Mouse (Mus musculus): ENCODE results near the gene Ajm1. TPM values are rescaled to one million over a fixed set of nuclear protein-coding genes. Genes with fewer than 3 reads are reported as not detected.

Gene Ajm1
- total and polyA plus RNA-seq, 3 experiments, result 0.05 to 1.1 (median 0.35) TPM

DNA sequence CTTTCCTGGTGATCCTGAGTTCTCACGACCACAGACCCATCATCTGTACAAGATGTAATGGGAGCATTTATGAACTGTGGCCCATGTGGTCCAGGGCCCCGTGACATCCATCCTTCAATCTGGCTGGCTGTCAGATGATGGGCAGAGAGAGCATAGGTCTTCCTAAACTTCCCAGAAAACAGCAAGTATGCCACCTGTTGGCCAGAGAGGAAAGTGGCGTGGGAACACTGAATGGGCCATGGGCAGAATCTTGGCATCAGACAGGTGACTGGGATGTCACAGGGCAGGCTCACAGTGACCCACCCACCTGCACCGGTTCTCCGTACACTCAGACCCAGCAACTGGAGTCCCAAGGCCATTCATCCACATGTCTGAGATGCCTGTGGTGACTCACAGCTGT is 30.4 kb downstream of the Ajm1 start:
- H3K4me3 ChIP-seq (ENCODE audit: low read depth, low read length), result no peak overlapping the region
- peaks cover 25% of the 10 kb centered on the region for H3K4me1 ChIP-seq (ENCODE audit: insufficient read depth, low read depth, low read length)
- no peak for ATAC-seq (ENCODE audit: extremely low read depth, insufficient number of reproducible peaks, low FRiP score, poor library complexity, severe bottlenecking)
- no peak for DNase-seq (ENCODE audit: low spot score)
- H3K9me3 ChIP-seq (replicated peaks), result no peaks in the 10 kb centered on the region
- peaks cover 5% of the 10 kb centered on the region; the same call in 1 of the 2 replicates for H3K27me3 ChIP-seq (ENCODE audit: insufficient read depth, low read length)
- no peaks in the 10 kb centered on the region for H3K36me3 ChIP-seq (replicated peaks)
- TF ChIP-seq GATA1 (IDR thresholded peaks at IDR 0.05; ENCODE audit: borderline replicate concordance, low read length) (no peak), TAL1 (conservative IDR thresholded peaks at IDR 0.05; ENCODE audit: low read depth, low read length) (no peak), POLR2AphosphoS5 (IDR thresholded peaks at IDR 0.05; ENCODE audit: insufficient replicate concordance, low read depth, low read length) (no peak), CTCF (IDR thresholded peaks at IDR 0.05; ENCODE audit: low read depth, low read length) (no peak), GATA2 (IDR thresholded peaks at IDR 0.05; ENCODE audit: borderline replicate concordance, low read depth, low read length) (no peak)

DNA sequence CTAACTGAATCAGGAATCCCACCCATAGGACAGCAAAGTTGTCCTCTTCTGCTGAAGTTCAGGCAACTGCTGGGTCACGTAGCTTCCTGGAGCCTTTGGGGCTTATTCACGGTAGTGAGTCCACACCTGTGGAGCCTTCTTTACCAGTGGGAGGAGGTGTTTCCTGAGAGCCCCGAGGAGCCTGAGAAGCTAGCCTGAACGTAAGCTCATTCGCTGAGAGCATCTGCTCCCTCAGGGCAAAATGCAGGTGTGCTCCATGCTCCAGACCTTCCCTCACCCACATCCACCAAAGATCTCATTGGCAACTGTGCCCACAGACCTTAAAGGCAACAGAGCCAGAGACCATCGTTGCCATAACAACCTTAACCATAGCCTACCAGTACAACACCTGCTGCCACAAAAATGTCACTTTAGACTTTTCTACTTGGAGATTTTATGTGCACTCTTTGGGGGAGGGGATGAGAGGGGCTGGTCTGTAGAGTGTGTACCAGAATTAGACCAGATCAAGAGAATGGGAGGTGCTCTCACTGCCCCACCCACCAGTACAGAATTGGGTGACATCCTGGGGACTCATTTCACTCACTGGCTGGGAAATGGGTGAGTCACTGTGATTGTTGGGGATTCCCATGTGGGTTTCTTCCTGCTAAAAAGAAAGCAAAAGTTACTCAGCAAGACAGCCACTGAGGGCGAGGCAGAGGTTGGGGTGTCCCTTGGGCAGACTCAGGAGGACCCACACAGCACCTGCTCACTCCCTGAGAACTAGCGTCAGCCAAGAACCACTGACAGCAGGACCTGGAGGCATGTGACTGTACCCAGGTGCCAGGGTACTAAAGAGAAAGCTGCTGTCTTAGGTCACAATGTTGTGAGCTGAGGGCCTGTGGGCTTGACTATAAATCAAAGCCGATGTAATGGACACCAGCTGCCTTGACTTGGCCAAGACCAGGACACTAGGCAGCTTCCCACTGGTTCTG is 32.3 kb downstream of the Ajm1 start:
- H3K27me3 ChIP-seq (ENCODE audit: insufficient read depth, low read length), result peaks cover 5% of the 10 kb centered on the region; the same call in 1 of the 2 replicates
- ATAC-seq (ENCODE audit: extremely low read depth, insufficient number of reproducible peaks, low FRiP score, poor library complexity, severe bottlenecking) (no peak), DNase-seq (ENCODE audit: low spot score) (no peak)
- no peaks in the 10 kb centered on the region for H3K9me3 ChIP-seq (replicated peaks)
- no peak overlapping the region for H3K4me3 ChIP-seq (ENCODE audit: low read depth, low read length)
- H3K36me3 ChIP-seq (replicated peaks), result peaks cover 12% of the 10 kb centered on the region
- no peak for TF ChIP-seq GATA1 (IDR thresholded peaks at IDR 0.05; ENCODE audit: borderline replicate concordance, low read length)
- TF ChIP-seq CTCF (IDR thresholded peaks at IDR 0.05; ENCODE audit: low read depth, low read length), result no peak
- no peak for TF ChIP-seq POLR2AphosphoS5 (IDR thresholded peaks at IDR 0.05; ENCODE audit: insufficient replicate concordance, low read depth, low read length)
- TF ChIP-seq GATA2 (IDR thresholded peaks at IDR 0.05; ENCODE audit: borderline replicate concordance, low read depth, low read length), result no peak
- TF ChIP-seq TAL1 (conservative IDR thresholded peaks at IDR 0.05; ENCODE audit: low read depth, low read length), result no peak
- peaks cover 42% of the 10 kb centered on the region for H3K4me1 ChIP-seq (ENCODE audit: insufficient read depth, low read depth, low read length)

DNA sequence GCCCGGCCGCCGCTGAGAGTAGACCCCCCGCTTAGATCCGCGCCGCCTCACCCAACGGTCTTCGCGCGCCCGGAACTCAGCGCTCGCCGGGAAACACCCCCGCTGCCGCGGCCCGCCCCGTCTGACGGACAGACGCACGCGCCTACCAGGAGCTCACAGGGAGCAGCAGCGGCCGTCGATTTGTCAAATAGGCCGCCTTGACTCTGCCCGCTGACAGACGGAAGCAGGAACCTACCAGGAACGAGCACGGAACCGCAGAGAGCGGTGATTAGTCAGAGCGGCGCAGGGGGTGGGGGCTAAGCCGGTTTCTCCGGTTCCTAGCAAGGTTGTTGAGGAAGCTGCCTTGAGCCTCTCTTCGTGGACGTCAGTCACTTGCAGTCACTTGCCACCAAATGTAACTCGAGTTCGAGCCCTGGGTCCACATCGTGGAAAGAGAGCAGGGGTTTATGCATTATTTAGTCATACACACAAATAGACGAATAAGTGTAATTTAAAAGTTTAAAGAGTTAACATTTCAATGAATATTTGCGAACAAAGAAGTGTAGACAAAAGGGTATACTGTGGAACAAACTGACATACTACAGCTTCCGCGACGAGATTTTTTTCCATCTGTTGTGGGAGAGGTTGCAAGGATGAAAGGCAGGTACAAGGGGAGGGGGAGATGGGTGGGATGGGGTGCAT is 34.6 kb downstream of the Ajm1 start, which contains the start of gene Traf2:
TSS of gene Traf2 (minus strand) at position 130 of the 681 bp plus-strand sequence.
- H3K4me3 ChIP-seq (ENCODE audit: low read depth, low read length), result peak within 1 kb of the TSS; percentile 83
- peaks cover 48% of the 10 kb centered on the region for H3K4me1 ChIP-seq (ENCODE audit: insufficient read depth, low read depth, low read length)
- DNase-seq (ENCODE audit: low spot score) (peak; percentile 100), ATAC-seq (ENCODE audit: extremely low read depth, insufficient number of reproducible peaks, low FRiP score, poor library complexity, severe bottlenecking) (peak; percentile 100)
- H3K9me3 ChIP-seq (replicated peaks), result no peaks in the 10 kb centered on the region
- peaks cover 33% of the 10 kb centered on the region for H3K36me3 ChIP-seq (replicated peaks)
- TF ChIP-seq TAL1 (conservative IDR thresholded peaks at IDR 0.05; ENCODE audit: low read depth, low read length), result no peak
- no peak for TF ChIP-seq GATA2 (IDR thresholded peaks at IDR 0.05; ENCODE audit: borderline replicate concordance, low read depth, low read length)
- no peak for TF ChIP-seq GATA1 (IDR thresholded peaks at IDR 0.05; ENCODE audit: borderline replicate concordance, low read length)
- no peak for TF ChIP-seq POLR2AphosphoS5 (IDR thresholded peaks at IDR 0.05; ENCODE audit: insufficient replicate concordance, low read depth, low read length)
- no peak for TF ChIP-seq CTCF (IDR thresholded peaks at IDR 0.05; ENCODE audit: low read depth, low read length)
- peaks cover 5% of the 10 kb centered on the region; the same call in 1 of the 2 replicates for H3K27me3 ChIP-seq (ENCODE audit: insufficient read depth, low read length)

DNA sequence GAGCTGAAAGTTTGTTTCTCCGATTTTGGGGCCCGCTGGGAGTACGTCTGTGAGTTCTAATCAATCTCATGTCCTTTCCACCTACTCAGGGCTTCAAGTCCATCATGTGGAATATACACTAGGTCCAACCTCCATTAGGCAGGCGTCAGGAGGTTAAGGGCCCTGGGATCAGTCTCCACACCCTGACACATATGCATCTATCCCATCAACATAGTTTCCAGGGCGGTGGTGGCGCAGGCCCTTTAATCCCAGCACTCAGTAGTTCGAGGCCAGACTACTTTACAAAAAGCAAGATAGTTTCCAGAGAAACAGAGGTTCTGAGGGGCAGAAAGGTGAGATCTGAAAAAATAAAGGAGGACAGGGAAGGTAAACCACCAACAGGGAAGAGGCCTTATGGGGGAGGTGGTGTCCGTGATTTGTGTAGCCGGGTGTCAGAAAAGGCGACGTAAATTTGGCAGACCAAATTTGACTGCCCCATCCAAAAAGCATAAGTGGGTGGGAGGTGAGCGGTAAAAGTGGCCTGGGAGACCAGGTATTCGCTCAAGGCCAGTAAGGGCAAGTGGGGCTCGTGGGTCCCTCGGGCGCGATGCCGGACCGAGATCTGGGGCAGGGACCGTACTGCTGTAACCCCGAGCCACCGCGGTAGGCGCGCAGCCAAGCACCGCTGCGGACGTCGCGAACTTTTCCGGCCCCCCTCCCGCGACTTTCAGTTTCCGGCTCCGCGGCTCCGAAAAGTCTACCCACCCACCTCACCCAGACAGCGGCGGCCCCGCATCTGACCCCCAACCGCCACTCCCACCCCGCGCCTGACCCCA is 35.4 kb downstream of the Ajm1 start:
- TF ChIP-seq POLR2AphosphoS5 (IDR thresholded peaks at IDR 0.05; ENCODE audit: insufficient replicate concordance, low read depth, low read length) (no peak), GATA2 (IDR thresholded peaks at IDR 0.05; ENCODE audit: borderline replicate concordance, low read depth, low read length) (no peak), CTCF (IDR thresholded peaks at IDR 0.05; ENCODE audit: low read depth, low read length) (no peak), GATA1 (IDR thresholded peaks at IDR 0.05; ENCODE audit: borderline replicate concordance, low read length) (no peak), TAL1 (conservative IDR thresholded peaks at IDR 0.05; ENCODE audit: low read depth, low read length) (no peak)
- ATAC-seq (ENCODE audit: extremely low read depth, insufficient number of reproducible peaks, low FRiP score, poor library complexity, severe bottlenecking) (no peak), DNase-seq (ENCODE audit: low spot score) (no peak)
- Histone ChIP-seq H3K9me3 (replicated peaks) (no peaks in the 10 kb centered on the region), H3K4me3 (ENCODE audit: low read depth, low read length) (peak overlapping the region; percentile 83), H3K27me3 (ENCODE audit: insufficient read depth, low read length) (peaks cover 5% of the 10 kb centered on the region; the same call in 1 of the 2 replicates), H3K4me1 (ENCODE audit: insufficient read depth, low read depth, low read length) (peaks cover 52% of the 10 kb centered on the region), H3K36me3 (replicated peaks) (peaks cover 38% of the 10 kb centered on the region)

DNA sequence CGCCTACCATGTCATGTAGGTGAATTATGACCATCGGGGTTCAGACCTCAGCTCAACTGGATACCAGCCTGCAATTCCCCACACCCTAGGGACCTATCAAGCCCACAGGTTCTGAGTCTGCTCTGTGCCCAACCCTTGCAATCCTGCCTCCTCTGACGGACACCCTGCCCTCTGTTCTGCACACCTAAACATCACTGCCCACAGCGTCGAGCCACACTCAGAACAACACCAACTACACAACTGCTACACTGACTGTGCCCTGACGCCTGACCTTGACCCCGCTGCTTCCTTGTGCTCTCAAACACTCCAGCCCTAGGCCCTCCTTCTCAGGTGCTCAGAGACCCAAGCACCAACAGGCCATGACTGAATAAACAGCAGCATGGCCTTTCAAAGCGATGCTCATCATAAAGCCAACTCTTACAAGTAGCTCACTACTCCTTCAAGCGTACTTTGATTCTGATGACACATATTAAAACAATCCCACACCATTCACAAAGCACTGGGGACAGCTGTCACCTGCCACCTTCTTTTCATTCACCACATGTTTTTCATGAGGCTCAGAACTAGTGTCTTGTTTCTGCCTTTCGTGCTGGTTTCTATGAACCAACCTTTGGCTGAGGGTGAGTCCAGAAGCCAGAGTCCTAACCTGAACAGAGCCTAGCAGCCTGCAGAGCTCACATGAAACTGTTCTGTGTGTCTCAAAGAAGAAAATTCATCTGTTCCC is 39.8 kb downstream of the Ajm1 start:
- Histone ChIP-seq H3K4me3 (ENCODE audit: low read depth, low read length) (no peak overlapping the region), H3K27me3 (ENCODE audit: insufficient read depth, low read length) (no peaks in the 10 kb centered on the region), H3K9me3 (replicated peaks) (no peaks in the 10 kb centered on the region), H3K4me1 (ENCODE audit: insufficient read depth, low read depth, low read length) (peaks cover 41% of the 10 kb centered on the region), H3K36me3 (replicated peaks) (peaks cover 76% of the 10 kb centered on the region)
- DNase-seq (ENCODE audit: low spot score) (no peak), ATAC-seq (ENCODE audit: extremely low read depth, insufficient number of reproducible peaks, low FRiP score, poor library complexity, severe bottlenecking) (no peak)
- no peak for TF ChIP-seq GATA1 (IDR thresholded peaks at IDR 0.05; ENCODE audit: borderline replicate concordance, low read length)
- TF ChIP-seq GATA2 (IDR thresholded peaks at IDR 0.05; ENCODE audit: borderline replicate concordance, low read depth, low read length), result no peak
- TF ChIP-seq POLR2AphosphoS5 (IDR thresholded peaks at IDR 0.05; ENCODE audit: insufficient replicate concordance, low read depth, low read length), result no peak

Measured in G1E (cell line).